Mouse (Mus musculus): Measurements from ENCODE around the gene Etfdh. TPM values are rescaled to one million over a fixed set of nuclear protein-coding genes. Genes with fewer than 3 reads are reported as not detected.

The Etfdh gene
- polyA plus RNA-seq, 1 experiment = 21.7 TPM

DNA sequence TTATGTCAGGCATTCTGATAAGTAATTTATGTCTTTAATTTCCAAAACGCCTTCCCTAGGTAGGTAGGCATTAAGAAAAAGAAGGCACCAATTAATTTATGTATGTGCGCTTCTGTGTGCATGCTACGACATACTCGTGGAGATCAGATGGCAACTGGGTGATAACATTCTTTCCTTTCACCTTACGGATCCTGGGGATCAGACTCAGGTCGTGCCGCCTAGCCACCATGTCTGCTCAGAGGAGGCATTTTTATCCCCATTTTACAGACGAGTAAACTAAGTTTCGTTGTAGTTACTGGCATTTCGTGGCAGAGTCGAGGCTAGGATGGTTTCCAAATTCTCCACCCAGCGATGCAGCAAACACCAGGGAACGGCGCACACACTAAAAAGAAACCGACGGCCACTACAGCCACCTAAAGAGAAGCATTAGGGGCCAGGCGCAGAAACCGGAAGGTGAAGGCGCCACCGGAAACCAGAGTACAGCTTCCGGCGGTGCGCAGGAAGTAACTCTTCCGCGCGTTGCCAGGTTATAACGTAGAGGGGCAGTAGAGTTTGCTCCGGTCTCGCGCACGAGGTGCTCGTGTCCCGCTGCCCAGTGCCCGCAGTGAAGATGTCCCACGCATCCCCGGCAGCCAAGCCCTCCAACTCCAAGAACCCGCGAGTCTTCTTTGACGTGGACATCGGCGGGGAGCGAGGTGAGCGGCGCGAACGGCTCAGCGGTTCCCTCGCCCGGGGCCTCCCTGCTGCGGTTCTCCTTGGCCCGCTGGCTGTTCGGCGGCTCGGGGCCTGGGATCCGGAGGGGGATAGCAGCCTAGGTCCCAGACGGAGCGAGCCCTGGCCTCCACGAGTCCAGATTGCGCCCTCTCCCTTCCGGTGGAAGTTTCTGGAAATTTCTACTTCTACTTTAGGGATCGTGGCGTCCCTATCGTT is 38.2 kb downstream of the Etfdh start, which contains the start of gene Ppid:
Gene Ppid, plus strand, starts transcription at position 480 of the 930 bp plus-strand sequence.
- TF ChIP-seq GATA1 (IDR thresholded peaks at IDR 0.05; ENCODE audit: low read length) = no peak

DNA sequence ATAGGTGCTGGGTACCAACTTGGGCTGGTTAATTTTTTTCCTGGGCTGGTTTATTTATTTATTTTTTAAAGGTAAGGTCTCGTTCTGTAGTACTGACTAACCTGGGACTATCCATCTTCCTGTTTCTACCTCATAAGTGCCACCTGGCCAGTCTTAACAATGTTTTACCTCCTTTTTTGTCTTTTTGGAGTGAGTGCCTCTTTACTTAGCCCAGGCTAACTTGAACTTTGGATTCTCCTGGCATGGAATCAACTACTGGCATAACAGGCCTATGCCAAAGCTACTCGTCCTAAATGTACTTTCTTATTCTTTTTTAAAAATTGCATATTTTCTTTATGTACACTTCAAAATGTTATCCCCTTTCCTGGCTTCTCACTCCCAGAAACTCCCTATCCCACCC is 39.6 kb downstream of the Etfdh start:
- no peak for TF ChIP-seq GATA1 (IDR thresholded peaks at IDR 0.05; ENCODE audit: low read length)

- no peak for TF ChIP-seq GATA1 (IDR thresholded peaks at IDR 0.05; ENCODE audit: low read length)
These were observed 42.5 kb downstream of the Etfdh start for GRCm38 (mm10) chr3:79586804-79587203.

- TF ChIP-seq GATA1 (IDR thresholded peaks at IDR 0.05; ENCODE audit: low read length) = peak; percentile 61
These were observed 49.3 kb downstream of the Etfdh start for GRCm38 (mm10) chr3:79579891-79580575.

- TF ChIP-seq GATA1 (IDR thresholded peaks at IDR 0.05; ENCODE audit: low read length) = no peak
These were observed 51.1 kb downstream of the Etfdh start for GRCm38 (mm10) chr3:79578164-79578563.

DNA sequence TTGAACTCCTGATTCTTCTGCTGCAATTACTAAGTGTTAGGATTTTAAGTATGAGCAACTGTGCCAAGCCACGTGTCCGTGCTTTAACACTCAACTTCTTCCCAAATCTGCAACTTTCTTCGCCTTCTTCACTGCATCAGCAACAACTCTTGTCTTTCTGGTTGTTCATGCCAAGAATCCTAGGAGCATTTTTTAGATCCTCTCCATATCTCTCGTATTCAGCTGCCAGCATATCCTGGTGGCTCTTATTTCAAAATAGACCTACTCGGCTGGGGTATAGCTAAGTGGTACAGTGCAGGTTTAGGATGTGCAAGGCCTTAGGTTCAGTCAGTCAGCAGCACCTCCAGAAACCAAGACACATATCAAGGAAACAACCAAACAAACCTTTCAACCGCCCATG is 51.7 kb downstream of the Etfdh start:
- TF ChIP-seq GATA1 (IDR thresholded peaks at IDR 0.05; ENCODE audit: low read length) = no peak

DNA sequence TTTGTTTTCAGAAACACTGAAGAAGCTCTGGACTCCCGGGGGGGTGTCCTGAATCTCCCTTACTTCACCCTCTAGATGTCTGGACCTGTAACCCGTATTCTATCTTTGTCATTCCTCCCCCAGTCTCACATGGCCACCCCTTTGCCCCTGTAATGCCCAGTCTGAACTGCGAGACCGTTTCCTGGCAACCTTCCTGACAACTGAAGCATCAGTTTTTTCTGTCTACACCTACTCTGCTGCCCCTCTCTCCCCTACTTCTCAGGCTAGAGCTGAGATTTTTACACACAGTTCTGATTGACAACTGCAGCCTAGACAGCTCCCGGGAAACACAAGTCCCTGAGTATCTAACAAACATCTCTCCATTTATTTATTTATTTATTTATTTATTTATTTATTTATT is 52.4 kb downstream of the Etfdh start:
- no peak for TF ChIP-seq GATA1 (IDR thresholded peaks at IDR 0.05; ENCODE audit: low read length)

DNA sequence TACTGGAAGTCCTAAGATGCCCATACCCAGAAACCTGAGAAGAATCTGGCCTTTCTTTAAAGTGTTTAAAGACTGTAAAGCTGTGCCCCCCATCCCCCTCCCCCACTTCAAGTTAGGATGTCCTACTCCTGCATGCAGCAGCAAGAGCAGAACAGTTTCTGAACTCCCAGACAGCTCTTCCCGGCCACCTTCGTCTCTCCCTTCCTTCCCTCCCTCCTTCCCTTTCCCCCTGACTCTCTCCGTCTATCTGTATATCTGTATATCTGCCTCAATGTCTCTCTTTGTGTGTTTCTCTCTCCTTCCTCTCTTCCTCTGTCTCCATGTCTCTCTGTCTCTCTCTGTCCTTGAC is 52.9 kb downstream of the Etfdh start:
- no peak for TF ChIP-seq GATA1 (IDR thresholded peaks at IDR 0.05; ENCODE audit: low read length)

DNA sequence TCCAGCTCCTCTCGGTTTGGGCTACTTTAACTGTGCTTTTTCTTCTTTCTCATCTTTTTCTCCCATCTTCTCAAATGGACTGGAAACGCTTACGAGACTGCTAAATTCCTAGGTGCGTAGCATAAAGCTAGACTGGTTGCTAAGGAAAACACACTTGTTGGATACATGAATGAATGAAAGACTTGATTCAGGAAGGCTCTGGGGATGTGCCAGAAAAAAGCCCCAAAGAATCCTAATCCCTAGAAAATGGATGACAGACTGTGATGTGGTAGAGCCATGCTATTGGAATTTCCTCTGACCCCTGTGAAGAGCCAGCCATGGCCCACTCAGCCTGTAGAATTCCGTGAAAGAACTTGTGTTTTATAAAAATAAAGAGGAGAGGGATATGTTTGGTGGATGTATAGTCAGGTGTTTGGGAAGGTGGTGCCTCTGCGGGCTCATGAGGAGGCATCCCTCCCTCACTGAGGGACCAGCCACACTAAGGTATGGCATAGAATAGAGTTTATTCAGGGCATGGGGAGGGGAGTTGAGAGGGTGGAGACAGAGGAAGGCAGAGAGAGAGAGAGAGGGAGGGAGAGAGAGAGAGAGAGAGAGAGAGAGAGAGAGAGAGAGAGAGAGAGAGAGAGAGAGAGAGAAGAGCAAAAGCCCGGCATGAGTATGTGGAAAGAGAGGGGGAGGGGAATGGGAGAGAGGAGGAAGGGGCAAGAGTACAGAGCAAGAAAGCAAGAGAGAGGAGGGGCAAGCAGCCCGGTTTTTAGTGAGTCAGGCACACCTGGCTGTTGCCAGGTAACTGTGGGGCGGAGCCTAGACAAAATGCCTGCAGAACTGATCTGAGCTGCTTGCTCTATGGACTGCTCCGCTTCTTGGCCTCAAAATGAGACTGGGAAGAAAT is 53.5 kb downstream of the Etfdh start:
- no peak for TF ChIP-seq GATA1 (IDR thresholded peaks at IDR 0.05; ENCODE audit: low read length)

- TF ChIP-seq GATA1 (IDR thresholded peaks at IDR 0.05; ENCODE audit: low read length) = peak; percentile 64
These were observed 55.0 kb downstream of the Etfdh start for GRCm38 (mm10) chr3:79574336-79574735.

GRCm38 (mm10) chr3:79572399-79572798 is 56.9 kb downstream of the Etfdh start:
- no peak for TF ChIP-seq GATA1 (IDR thresholded peaks at IDR 0.05; ENCODE audit: low read length)

DNA sequence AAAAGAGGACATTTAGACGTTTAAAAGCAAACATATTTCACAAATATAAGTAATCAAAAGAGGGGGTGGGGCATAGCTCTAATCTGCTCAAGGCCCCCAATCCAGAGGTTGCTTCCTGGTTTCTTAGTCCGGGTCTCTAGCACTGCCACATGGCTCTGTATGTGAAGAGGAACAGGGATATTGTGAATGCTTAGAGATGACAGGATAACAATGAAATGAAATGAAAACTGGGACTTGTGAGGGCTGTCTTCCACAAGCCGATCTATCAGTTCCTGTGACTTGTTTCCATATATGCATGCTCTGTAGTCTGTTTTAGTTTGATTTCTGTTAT is 60.0 kb downstream of the Etfdh start:
- no peak for TF ChIP-seq GATA1 (IDR thresholded peaks at IDR 0.05; ENCODE audit: low read length)

DNA sequence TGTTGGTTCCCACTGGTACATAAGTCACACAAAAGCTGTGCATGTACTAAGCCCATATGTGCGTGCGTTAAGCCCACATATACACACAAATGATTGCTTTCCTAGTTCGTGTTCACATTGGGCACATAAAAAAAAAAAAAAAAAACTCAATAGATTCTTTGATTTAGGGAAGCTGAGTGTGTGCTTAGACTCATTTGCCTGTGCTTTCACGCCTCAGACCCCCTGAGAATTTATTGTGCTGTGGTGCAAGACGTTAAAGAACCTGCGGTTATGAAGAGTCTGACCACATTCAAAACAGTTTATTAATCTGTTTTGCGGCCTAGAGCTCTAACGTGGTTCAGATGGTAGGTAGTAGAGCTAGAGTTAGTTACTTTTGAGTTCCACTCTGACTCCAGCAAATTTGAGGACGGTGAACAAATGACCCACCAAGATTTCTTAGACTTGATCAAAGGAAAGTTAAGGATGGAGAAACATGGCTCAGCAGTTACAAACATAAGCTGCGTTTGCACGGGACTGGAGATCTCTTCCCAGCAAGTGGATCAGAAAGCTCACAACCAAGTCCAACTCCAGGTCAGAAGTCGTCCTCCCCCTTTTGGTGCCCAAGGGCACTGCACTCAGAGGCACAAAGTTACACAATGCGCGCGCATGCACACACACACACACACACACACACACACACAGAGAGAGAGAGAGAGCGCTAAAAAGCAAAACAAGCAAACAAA is 60.5 kb downstream of the Etfdh start:
- no peak for TF ChIP-seq GATA1 (IDR thresholded peaks at IDR 0.05; ENCODE audit: low read length)

DNA sequence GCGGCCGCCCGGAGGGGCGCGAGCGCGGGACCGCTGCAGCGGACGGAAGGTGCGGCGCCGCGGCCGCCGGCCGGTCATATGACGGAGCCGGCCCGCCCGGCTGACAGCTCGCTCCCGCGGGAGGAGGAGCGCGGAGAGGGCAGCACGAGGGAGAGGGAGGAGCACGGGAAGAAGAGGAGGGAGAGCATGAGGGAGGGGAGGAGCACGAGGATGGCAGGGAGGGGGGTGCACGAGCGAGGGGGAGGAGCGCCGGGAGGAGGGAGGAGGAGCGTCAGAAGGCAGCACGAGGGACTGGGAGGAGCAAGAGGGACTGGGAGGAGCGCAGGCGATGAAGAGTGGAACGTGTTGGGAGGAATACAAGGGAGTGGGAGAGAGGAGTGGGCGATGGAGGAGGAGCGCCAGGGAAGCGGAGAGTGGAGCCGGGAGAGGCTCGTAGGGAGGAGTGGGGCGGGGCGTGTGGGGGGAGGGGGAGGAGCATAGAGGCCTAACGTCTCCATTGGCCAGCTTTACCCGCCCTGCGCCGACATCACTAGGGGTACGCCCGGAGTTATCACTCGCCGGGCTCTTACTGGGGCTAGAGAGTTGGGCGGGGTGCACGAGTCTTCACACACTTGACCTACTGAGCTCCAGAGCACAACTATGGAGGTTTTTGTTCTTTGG is 61.5 kb downstream of the Etfdh start, which contains the start of gene Fnip2:
Gene Fnip2, minus strand, starts transcription at position 94 of the 660 bp plus-strand sequence.
- TF ChIP-seq GATA1 (IDR thresholded peaks at IDR 0.05; ENCODE audit: low read length) = no peak

All from G1E-ER4 (cell line).